Mouse (Mus musculus) heart, adult 2 months (tissue): Measurements from ENCODE around the gene Zbtb2.

ENCODE experiments used
- CTCF ChIP-seq: fragments of 200-600 bp; IDR thresholded peaks from 2 replicates; pipeline ENCODE4 v1.8.1; 2022; ENCODE audit warnings: antibody characterized with exemption, mild to moderate bottlenecking, moderate library complexity
- EP300 ChIP-seq: fragments of 200-500 bp; IDR thresholded peaks from 2 replicates; pipeline ENCODE4 v1.6.1; 2011; ENCODE audit warnings: low read depth, low read length, control low read depth; ENCODE audit not compliant: insufficient read depth
- POLR2A ChIP-seq: fragments of 200-500 bp; IDR thresholded peaks from 2 replicates; pipeline ENCODE4 v1.6.1; 2011; ENCODE audit warnings: mild to moderate bottlenecking, low read depth, low read length, control low read depth; ENCODE audit not compliant: insufficient read depth

GRCm38 (mm10) chr10:4430399-4430798 is 42.5 kb upstream of the Zbtb2 start:
- TF ChIP-seq CTCF (no peak), POLR2A (no peak), EP300 (no peak)
